Mouse (Mus musculus): ENCODE measurements at regions not wholly inside any gene's neighbourhood (a gene's known extent, or its start where the extent isn't known, plus 50 kb on each side); places are given as distances from the start of the nearest gene placed in this dataset.

DNA sequence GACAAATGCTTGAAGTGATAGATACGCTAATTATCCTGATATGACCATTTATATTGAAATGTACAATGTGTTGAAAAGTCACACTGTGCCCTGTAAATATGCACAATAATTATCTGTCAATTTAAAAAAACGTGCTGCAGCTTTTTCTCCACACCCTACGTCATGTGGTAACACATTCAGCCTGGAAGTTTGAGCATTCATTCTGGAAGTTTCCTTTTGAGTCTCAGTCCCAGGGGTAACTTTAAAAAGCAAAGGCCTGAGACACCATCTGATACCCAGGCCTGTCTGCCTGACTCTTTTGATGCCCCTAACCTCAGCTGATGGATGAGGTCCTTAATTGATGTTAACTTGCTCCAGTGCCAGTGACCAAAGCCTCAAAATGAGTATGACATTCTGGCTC is 141.7 kb upstream of the Spdye4c start:
- in situ Hi-C loops (cut with MboI; ENCODE audit: low pct_ligation_motif_present, low pct_unique_long_range_greater_than_20kb, low sequenced_read_pairs), result loop anchor here (5.0 kb wide), 1 partner anchor 68 kb away; no protein-coding TSS in a partner anchor
- Histone ChIP-seq H3K27ac (ENCODE audit: insufficient read depth, low read depth) (no peak overlapping the region), H3K9ac (ENCODE audit: insufficient read depth, low read depth) (no peak overlapping the region), H3K79me2 (replicated peaks; ENCODE audit: control insufficient read depth, extremely low read depth, insufficient read depth, poor library complexity, severe bottlenecking) (no peaks in the 10 kb centered on the region), H3K9me3 (replicated peaks; ENCODE audit: low read length) (no peaks in the 10 kb centered on the region), H3K4me1 (ENCODE audit: control insufficient read depth in 1 of 2, insufficient read depth in 2 of 2) (peaks cover 10 to 28% of the 10 kb centered on the region in 2 experiments; a peak in 3 of 4 replicates), H3K4me3 (replicated peaks in 1 of 3; ENCODE audit: low read depth in 2 of 3, low read length in 2 of 3, poor library complexity in 1 of 3) (no peak overlapping the region), H3K36me3 (replicated peaks in 1 of 2; ENCODE audit: control insufficient read depth in 1 of 2, insufficient read depth in 1 of 2, low read length in 1 of 2) (no peaks in the 10 kb centered on the region), H3K4me2 (ENCODE audit: insufficient read depth, low read depth, poor library complexity, severe bottlenecking) (no peak overlapping the region), H3K27me3 (replicated peaks) (no peaks in the 10 kb centered on the region)
- TF ChIP-seq POLR2A (IDR thresholded peaks at IDR 0.05; ENCODE audit: low read depth, low read length) (no peak), MEF2A (IDR thresholded peaks at IDR 0.05; ENCODE audit: borderline replicate concordance, low read depth, low read length) (peak; percentile 90), SMC3 (IDR thresholded peaks at IDR 0.05; ENCODE audit: low read depth, low read length) (0 out of 2 replicates have a peak, but pooled peaks have one; percentile 12), RCOR1 (conservative IDR thresholded peaks at IDR 0.05; ENCODE audit: low read depth, low read length) (peak; percentile 84; the same call in 1 of the 2 replicates), TBP (conservative IDR thresholded peaks at IDR 0.05; ENCODE audit: low read depth, low read length) (no peak), MAZ (IDR thresholded peaks at IDR 0.05; ENCODE audit: low read depth, low read length) (no peak), MAX (IDR thresholded peaks at IDR 0.05; ENCODE audit: low read length) (0 out of 2 replicates have a peak, but pooled peaks have one; percentile 40), E2F4 (IDR thresholded peaks at IDR 0.05; ENCODE audit: insufficient replicate concordance, low read depth, low read length) (no peak), CHD2 (IDR thresholded peaks at IDR 0.05; ENCODE audit: low read length) (peak; percentile 74), UBTF (IDR thresholded peaks at IDR 0.05; ENCODE audit: low read depth, low read length) (no peak), ETS1 (conservative IDR thresholded peaks at IDR 0.05; ENCODE audit: low read depth, low read length) (peak; percentile 93), KAT2A (IDR thresholded peaks at IDR 0.05; ENCODE audit: insufficient replicate concordance, low read length) (0 out of 2 replicates have a peak, but pooled peaks have one; percentile 36), POLR2AphosphoS2 (IDR thresholded peaks at IDR 0.05; ENCODE audit: low read depth, low read length) (no peak), NRF1 (IDR thresholded peaks at IDR 0.05; ENCODE audit: low read depth, low read length) (no peak), NELFE (IDR thresholded peaks at IDR 0.05; ENCODE audit: low read depth, low read length) (no peak), JUND (conservative IDR thresholded peaks at IDR 0.05; ENCODE audit: low read depth, low read length) (peak; percentile 93), PAX5 (IDR thresholded peaks at IDR 0.05; ENCODE audit: low read length) (no peak), JUN (IDR thresholded peaks at IDR 0.05; ENCODE audit: insufficient read depth, low read depth, low read length) (peak; percentile 89), TCF12 (IDR thresholded peaks at IDR 0.05; ENCODE audit: low read depth, low read length) (peak; percentile 90), CTCF (conservative IDR thresholded peaks at IDR 0.05 in 1 of 2, IDR thresholded peaks at IDR 0.05 in 1 of 2; ENCODE audit: low read depth in 2 of 2, low read length in 2 of 2) (no peak), CHD1 (IDR thresholded peaks at IDR 0.05; ENCODE audit: low read depth, low read length) (no peak), ZKSCAN1 (IDR thresholded peaks at IDR 0.05; ENCODE audit: borderline replicate concordance, low read depth, low read length) (no peak), MYC (IDR thresholded peaks at IDR 0.05; ENCODE audit: low read depth, low read length) (peak; percentile 34; the same call in 1 of the 2 replicates), HCFC1 (IDR thresholded peaks at IDR 0.05; ENCODE audit: low read depth, low read length) (no peak), RAD21 (IDR thresholded peaks at IDR 0.05; ENCODE audit: low read depth, low read length) (no peak; the same call in 1 of the 2 replicates), MAFK (IDR thresholded peaks at IDR 0.05; ENCODE audit: insufficient replicate concordance, low read length) (peak; percentile 76), ELF1 (IDR thresholded peaks at IDR 0.05; ENCODE audit: low read depth, low read length) (no peak), EP300 (IDR thresholded peaks at IDR 0.05; ENCODE audit: low read length) (peak; percentile 96), ZMIZ1 (IDR thresholded peaks at IDR 0.05; ENCODE audit: low read depth, low read length) (no peak), SIN3A (IDR thresholded peaks at IDR 0.05; ENCODE audit: low read length) (0 out of 2 replicates have a peak, but pooled peaks have one; percentile 43), USF1 (IDR thresholded peaks at IDR 0.05; ENCODE audit: low read depth, low read length) (no peak), ZNF384 (IDR thresholded peaks at IDR 0.05; ENCODE audit: low read depth, low read length) (peak; percentile 86), GABPA (IDR thresholded peaks at IDR 0.05; ENCODE audit: insufficient replicate concordance, low read depth, low read length) (no peak), MXI1 (IDR thresholded peaks at IDR 0.05; ENCODE audit: low read depth, low read length) (no peak), USF2 (conservative IDR thresholded peaks at IDR 0.05; ENCODE audit: low read depth, low read length) (no peak), BHLHE40 (IDR thresholded peaks at IDR 0.05; ENCODE audit: low read depth, low read length) (peak; percentile 97), IRF4 (IDR thresholded peaks at IDR 0.05; ENCODE audit: low read depth, low read length) (peak; percentile 97), ZC3H11A (IDR thresholded peaks at IDR 0.05; ENCODE audit: low read depth, low read length) (no peak)
- peak; percentile 55 for DNase-seq (ENCODE audit: extremely low read depth)
- dilution Hi-C loops (cut with MboI; ENCODE audit: extremely low pct_ligation_motif_present, extremely low pct_unique_long_range_greater_than_20kb, low sequenced_read_pairs), result no loop called here

Measured in CH12.LX (cell line).